Mouse (Mus musculus): ENCODE results near the gene Tub. TPM values are rescaled to one million over a fixed set of nuclear protein-coding genes. Genes with fewer than 3 reads are reported as not detected.

Tub gene
- 41.9 and 50.8 TPM in 2 replicates for polyA plus RNA-seq (2015; fragmentation: Nextera tagmentation; extraction: Ambion mirVana)

- Histone ChIP-seq H3K4me1 (ENCODE audit: control insufficient read depth, insufficient read depth, low read depth, low read length) (peaks cover 11% of the 10 kb centered on the region), H3K9me3 (ENCODE audit: control insufficient read depth, low read length) (no peaks in the 10 kb centered on the region), H3K9ac (ENCODE audit: low read depth, low read length) (peak within 1 kb of the TSS; percentile 76), H3K27ac (ENCODE audit: low read depth, low read length) (peak within 1 kb of the TSS; percentile 82), H3K27me3 (replicated peaks; ENCODE audit: control insufficient read depth, insufficient read depth, low read length) (no peaks in the 10 kb centered on the region), H3K36me3 (ENCODE audit: control insufficient read depth, insufficient read depth, low read length) (no peaks in the 10 kb centered on the region), H3K4me2 (ENCODE audit: low read length) (peak within 1 kb of the TSS; percentile 85), H3K4me3 (ENCODE audit: low read length) (peak within 1 kb of the TSS; percentile 63)
- ATAC-seq: peak; percentile 84
- WGBS: under 1% methylated on average over 44 of the region's 44 CpGs
Measured at GRCm38 (mm10) chr7:108950312-108950761, at the start of gene Tub. TSS of gene Tub (plus strand) at chr7:108950338.

- Histone ChIP-seq H3K27me3 (replicated peaks; ENCODE audit: control insufficient read depth, insufficient read depth, low read length) (no peaks in the 10 kb centered on the region), H3K4me1 (ENCODE audit: control insufficient read depth, insufficient read depth, low read depth, low read length) (no peaks in the 10 kb centered on the region), H3K9ac (ENCODE audit: low read depth, low read length) (no peak overlapping the region), H3K4me3 (ENCODE audit: low read length) (no peak overlapping the region), H3K4me2 (ENCODE audit: low read length) (no peak overlapping the region), H3K9me3 (ENCODE audit: control insufficient read depth, low read length) (no peaks in the 10 kb centered on the region), H3K36me3 (ENCODE audit: control insufficient read depth, insufficient read depth, low read length) (no peaks in the 10 kb centered on the region), H3K27ac (ENCODE audit: low read depth, low read length) (no peak overlapping the region)
- no peak for ATAC-seq
- WGBS: 91% methylated on average over 2 of the region's 2 CpGs
Measured at GRCm38 (mm10) chr7:108903969-108904368, 46.2 kb upstream of the Tub start.

GRCm38 (mm10) chr7:108927043-108927442, 23.1 kb upstream of the Tub start:
- no peak overlapping the region for H3K4me2 ChIP-seq (ENCODE audit: low read length)
- H3K36me3 ChIP-seq (ENCODE audit: control insufficient read depth, insufficient read depth, low read length): no peaks in the 10 kb centered on the region
- H3K4me3 ChIP-seq (ENCODE audit: low read length): no peak overlapping the region
- H3K4me1 ChIP-seq (ENCODE audit: control insufficient read depth, insufficient read depth, low read depth, low read length): no peaks in the 10 kb centered on the region
- no peak overlapping the region for H3K27ac ChIP-seq (ENCODE audit: low read depth, low read length)
- no peaks in the 10 kb centered on the region for H3K27me3 ChIP-seq (replicated peaks; ENCODE audit: control insufficient read depth, insufficient read depth, low read length)
- ATAC-seq: no peak
- 63% methylated on average over 4 of the region's 4 CpGs for WGBS
- H3K9ac ChIP-seq (ENCODE audit: low read depth, low read length): no peak overlapping the region
- H3K9me3 ChIP-seq (ENCODE audit: control insufficient read depth, low read length): no peaks in the 10 kb centered on the region

GRCm38 (mm10) chr7:108928280-108929188, 21.6 kb upstream of the Tub start:
- ATAC-seq: no peak
- H3K27me3 ChIP-seq (replicated peaks; ENCODE audit: control insufficient read depth, insufficient read depth, low read length): no peaks in the 10 kb centered on the region
- H3K27ac ChIP-seq (ENCODE audit: low read depth, low read length): no peak overlapping the region
- H3K4me2 ChIP-seq (ENCODE audit: low read length): no peak overlapping the region
- no peak overlapping the region for H3K4me3 ChIP-seq (ENCODE audit: low read length)
- H3K9me3 ChIP-seq (ENCODE audit: control insufficient read depth, low read length): no peaks in the 10 kb centered on the region
- no peak overlapping the region for H3K9ac ChIP-seq (ENCODE audit: low read depth, low read length)
- H3K36me3 ChIP-seq (ENCODE audit: control insufficient read depth, insufficient read depth, low read length): no peaks in the 10 kb centered on the region
- H3K4me1 ChIP-seq (ENCODE audit: control insufficient read depth, insufficient read depth, low read depth, low read length): no peaks in the 10 kb centered on the region
- WGBS: 80% methylated on average over 11 of the region's 11 CpGs

- no peak within 1 kb of the TSS for H3K9ac ChIP-seq (ENCODE audit: low read depth, low read length)
- no peak within 1 kb of the TSS for H3K4me2 ChIP-seq (ENCODE audit: low read length)
- H3K4me3 ChIP-seq (ENCODE audit: low read length): no peak within 1 kb of the TSS
- no peaks in the 10 kb centered on the region for H3K9me3 ChIP-seq (ENCODE audit: control insufficient read depth, low read length)
- WGBS: 85% methylated on average over 6 of the region's 6 CpGs
- H3K4me1 ChIP-seq (ENCODE audit: control insufficient read depth, insufficient read depth, low read depth, low read length): no peaks in the 10 kb centered on the region; the same call in 1 of the 2 replicates
- H3K27me3 ChIP-seq (replicated peaks; ENCODE audit: control insufficient read depth, insufficient read depth, low read length): no peaks in the 10 kb centered on the region
- no peak within 1 kb of the TSS for H3K27ac ChIP-seq (ENCODE audit: low read depth, low read length)
- no peak for ATAC-seq
- no peaks in the 10 kb centered on the region for H3K36me3 ChIP-seq (ENCODE audit: control insufficient read depth, insufficient read depth, low read length)
Measured at GRCm38 (mm10) chr7:108929726-108930393, 20.3 kb upstream of the Tub start, which contains the start of gene Nlrp10. TSS of gene Nlrp10 (minus strand) at chr7:108930178.

GRCm38 (mm10) chr7:108933794-108934731, 16.1 kb upstream of the Tub start, which contains the start of gene Eif3f:
TSS of gene Eif3f (plus strand) at chr7:108934417.
- Histone ChIP-seq H3K4me3 (ENCODE audit: low read length) (peak within 1 kb of the TSS; percentile 73), H3K4me1 (ENCODE audit: control insufficient read depth, insufficient read depth, low read depth, low read length) (peaks cover 16% of the 10 kb centered on the region), H3K9me3 (ENCODE audit: control insufficient read depth, low read length) (no peaks in the 10 kb centered on the region), H3K27me3 (replicated peaks; ENCODE audit: control insufficient read depth, insufficient read depth, low read length) (no peaks in the 10 kb centered on the region), H3K36me3 (ENCODE audit: control insufficient read depth, insufficient read depth, low read length) (peaks cover 12% of the 10 kb centered on the region), H3K9ac (ENCODE audit: low read depth, low read length) (peak within 1 kb of the TSS; percentile 79), H3K27ac (ENCODE audit: low read depth, low read length) (peak within 1 kb of the TSS; percentile 83), H3K4me2 (ENCODE audit: low read length) (peak within 1 kb of the TSS; percentile 86)
- 1% methylated on average over 48 of the region's 50 CpGs for WGBS
- peak; percentile 98 for ATAC-seq

- peaks cover 15% of the 10 kb centered on the region for H3K36me3 ChIP-seq (ENCODE audit: control insufficient read depth, insufficient read depth, low read length)
Measured at GRCm38 (mm10) chr7:108934836-108935235, 15.3 kb upstream of the Tub start.

GRCm38 (mm10) chr7:108935411-108935810, 14.7 kb upstream of the Tub start:
- Histone ChIP-seq H3K9ac (ENCODE audit: low read depth, low read length) (0 out of 2 replicates have a peak overlapping the region, but pooled peaks have one; percentile 79), H3K36me3 (ENCODE audit: control insufficient read depth, insufficient read depth, low read length) (peaks cover 18% of the 10 kb centered on the region), H3K27me3 (replicated peaks; ENCODE audit: control insufficient read depth, insufficient read depth, low read length) (no peaks in the 10 kb centered on the region), H3K27ac (ENCODE audit: low read depth, low read length) (no peak overlapping the region), H3K9me3 (ENCODE audit: control insufficient read depth, low read length) (no peaks in the 10 kb centered on the region), H3K4me1 (ENCODE audit: control insufficient read depth, insufficient read depth, low read depth, low read length) (peaks cover 16% of the 10 kb centered on the region), H3K4me3 (ENCODE audit: low read length) (peak overlapping the region; percentile 73), H3K4me2 (ENCODE audit: low read length) (peak overlapping the region; percentile 86)
- no peak for ATAC-seq
- WGBS: 90% methylated on average over 7 of the region's 7 CpGs

More at GRCm38 (mm10) chr7:108934836-108935235, 15.3 kb upstream of the Tub start:
- no peak for ATAC-seq
- Histone ChIP-seq H3K4me1 (ENCODE audit: control insufficient read depth, insufficient read depth, low read depth, low read length) (peaks cover 16% of the 10 kb centered on the region), H3K4me2 (ENCODE audit: low read length) (peak overlapping the region; percentile 86), H3K4me3 (ENCODE audit: low read length) (peak overlapping the region; percentile 73), H3K27ac (ENCODE audit: low read depth, low read length) (no peak overlapping the region; the same call in 1 of the 2 replicates), H3K9ac (ENCODE audit: low read depth, low read length) (peak overlapping the region; percentile 79), H3K27me3 (replicated peaks; ENCODE audit: control insufficient read depth, insufficient read depth, low read length) (no peaks in the 10 kb centered on the region), H3K9me3 (ENCODE audit: control insufficient read depth, low read length) (no peaks in the 10 kb centered on the region)
- 6% methylated on average over 8 of the region's 8 CpGs for WGBS
